Mouse (Mus musculus): ENCODE results near the gene Gm17581. TPM values are rescaled to one million over a fixed set of nuclear protein-coding genes. Genes with fewer than 3 reads are reported as not detected.
"Not testable (repeated sequence)": the region's sequence is repeated elsewhere in the genome, so short reads cannot be mapped to it uniquely, and the experiment has no call there.

Gene Gm17581
- total RNA-seq, 2 experiments from 2014 or later, result not detected

GRCm38 (mm10) chr2:155742211-155742610 is 6.5 kb upstream of the Gm17581 start:
- DNase-seq (ENCODE audit: low spot score in 2 of 2), result no peak

- DNase-seq (ENCODE audit: low spot score in 2 of 2), result no peak
Measured at GRCm38 (mm10) chr2:155737803-155738202, 2.1 kb upstream of the Gm17581 start.

- no peak for DNase-seq (ENCODE audit: low spot score in 2 of 2)
Measured at GRCm38 (mm10) chr2:155736936-155737335, 1.3 kb upstream of the Gm17581 start.

GRCm38 (mm10) chr2:155735080-155735479 is 586 bp downstream of the Gm17581 start:
- DNase-seq (ENCODE audit: low spot score in 2 of 2), result no peak

- DNase-seq (ENCODE audit: low spot score in 2 of 2), result peak; percentile 93 to 95
Measured at GRCm38 (mm10) chr2:155729158-155729645, 6.5 kb downstream of the Gm17581 start, which contains the start of gene Edem2. TSS of gene Edem2 (minus strand) at chr2:155729475.

GRCm38 (mm10) chr2:155728742-155729141 is 6.9 kb downstream of the Gm17581 start:
- no peak for DNase-seq (ENCODE audit: low spot score in 2 of 2)

- DNase-seq (ENCODE audit: low spot score in 2 of 2), result no peak
Measured at GRCm38 (mm10) chr2:155727764-155728395, 7.8 kb downstream of the Gm17581 start.

- DNase-seq (ENCODE audit: low spot score in 2 of 2), result no peak
Measured at GRCm38 (mm10) chr2:155726302-155726701, 9.4 kb downstream of the Gm17581 start.

- no peak for DNase-seq (ENCODE audit: low spot score in 2 of 2)
Measured at GRCm38 (mm10) chr2:155724526-155724925, 11.1 kb downstream of the Gm17581 start.

GRCm38 (mm10) chr2:155724036-155724435 is 11.6 kb downstream of the Gm17581 start:
- DNase-seq (ENCODE audit: low spot score in 2 of 2), result no peak

- no peak for DNase-seq (ENCODE audit: low spot score in 2 of 2)
Measured at GRCm38 (mm10) chr2:155720585-155720984, 15.1 kb downstream of the Gm17581 start.

GRCm38 (mm10) chr2:155717082-155717990 is 18.3 kb downstream of the Gm17581 start:
- no peak for DNase-seq (ENCODE audit: low spot score in 2 of 2)

- DNase-seq (ENCODE audit: low spot score in 2 of 2), result no peak
Measured at GRCm38 (mm10) chr2:155710557-155710956, 25.1 kb downstream of the Gm17581 start.

GRCm38 (mm10) chr2:155707251-155707650 is 28.4 kb downstream of the Gm17581 start:
- DNase-seq (ENCODE audit: low spot score in 2 of 2), result peak in 1 of 2 experiments; percentile 33

- no peak for DNase-seq (ENCODE audit: low spot score in 2 of 2)
Measured at GRCm38 (mm10) chr2:155703630-155704029, 32.0 kb downstream of the Gm17581 start.

- peak in 1 of 2 experiments; percentile 62 for DNase-seq (ENCODE audit: low spot score in 2 of 2)
Measured at GRCm38 (mm10) chr2:155701399-155701919, 34.2 kb downstream of the Gm17581 start.

- DNase-seq (ENCODE audit: low spot score in 2 of 2), result not testable (repeated sequence)
Measured at GRCm38 (mm10) chr2:155698443-155698842, 37.2 kb downstream of the Gm17581 start.

- DNase-seq (ENCODE audit: low spot score in 2 of 2), result no peak
Measured at GRCm38 (mm10) chr2:155696851-155697250, 38.8 kb downstream of the Gm17581 start.

GRCm38 (mm10) chr2:155696091-155696558 is 39.5 kb downstream of the Gm17581 start:
- DNase-seq (ENCODE audit: low spot score in 2 of 2), result peak; percentile 53 to 86

GRCm38 (mm10) chr2:155695316-155695715 is 40.4 kb downstream of the Gm17581 start:
- no peak for DNase-seq (ENCODE audit: low spot score in 2 of 2)

GRCm38 (mm10) chr2:155694564-155694963 is 41.1 kb downstream of the Gm17581 start:
- DNase-seq (ENCODE audit: low spot score in 2 of 2), result no peak

- no peak for DNase-seq (ENCODE audit: low spot score in 2 of 2)
Measured at GRCm38 (mm10) chr2:155693136-155693535, 42.5 kb downstream of the Gm17581 start.
